Mouse (Mus musculus) CD4-positive, CD25-positive, alpha-beta regulatory T cell, adult 2 months (primary cell): ENCODE measurements around the gene Nodal.
"Not testable (repeated sequence)": the region's sequence is repeated elsewhere in the genome, so short reads cannot be mapped to it uniquely, and the experiment has no call there.

ENCODE experiments used
- DNase-seq: peaks from one replicate; pipeline ENCODE4 v3.0.0-alpha.2; 2012; ENCODE audit warnings: low read depth, low spot score

Nodal gene

DNA sequence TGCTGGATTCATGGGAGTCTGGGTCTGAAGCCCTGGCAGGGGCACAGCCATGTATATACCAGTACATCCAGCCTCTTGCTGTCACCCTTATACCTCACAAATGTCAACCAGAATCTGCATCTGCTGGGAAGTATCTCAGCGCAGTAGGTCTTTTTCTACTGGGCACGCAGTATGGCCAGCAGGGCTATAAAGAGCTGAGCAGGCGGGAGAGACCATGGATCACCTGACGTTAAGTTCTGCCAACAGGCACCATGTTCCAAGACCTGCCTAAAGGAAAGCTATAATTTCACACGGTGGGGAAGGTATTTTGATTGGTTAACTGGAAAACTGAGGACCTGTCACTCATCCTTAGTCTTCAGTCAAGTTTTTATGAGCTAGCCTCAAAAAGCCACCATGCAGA lies 11.3 kb downstream of the Nodal start:
- DNase-seq = no peak

- no peak for DNase-seq
These were observed 13.6 kb downstream of the Nodal start for GRCm38 (mm10) chr10:61431375-61431774.

GRCm38 (mm10) chr10:61440202-61440800 lies 22.5 kb downstream of the Nodal start:
- DNase-seq = no peak

DNA sequence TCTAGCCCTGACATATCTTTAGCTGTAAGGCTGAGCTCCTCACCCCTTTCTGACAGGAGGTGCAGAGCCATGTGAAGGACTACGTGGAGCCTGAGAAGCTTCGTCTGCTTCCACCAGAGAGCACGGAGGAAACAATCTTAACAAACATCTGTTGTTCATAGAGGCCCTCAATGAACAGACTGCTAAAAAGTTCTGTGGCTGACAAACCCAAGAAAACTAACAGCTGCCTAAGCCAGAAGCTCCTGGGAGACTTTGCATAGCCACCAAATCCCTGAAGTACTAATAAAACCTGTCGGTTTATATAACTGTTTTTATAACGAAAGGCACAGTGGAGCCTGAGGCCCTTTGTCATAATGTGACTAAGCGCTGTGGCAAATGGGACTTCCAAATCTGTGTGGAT lies 25.7 kb downstream of the Nodal start:
- DNase-seq = no peak

DNA sequence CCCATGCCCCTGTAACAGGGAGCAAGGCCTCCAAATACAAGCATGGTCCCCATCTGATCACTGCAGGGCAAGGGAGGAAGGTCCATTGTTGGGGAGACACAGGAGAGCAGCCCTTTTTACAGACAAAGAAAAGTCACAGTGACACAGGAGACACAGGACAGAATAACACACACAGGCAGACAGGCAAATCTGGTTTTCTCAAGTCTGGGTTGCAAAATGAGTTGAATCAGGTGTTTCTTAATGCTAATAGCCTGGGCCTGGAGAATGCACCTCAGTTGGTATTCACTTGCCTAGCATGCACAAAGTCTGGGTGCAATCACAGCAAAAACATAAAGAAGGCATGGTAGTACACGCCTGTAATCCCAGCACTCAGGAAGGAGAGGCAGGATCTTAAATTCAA lies 26.1 kb downstream of the Nodal start:
- no peak for DNase-seq

DNA sequence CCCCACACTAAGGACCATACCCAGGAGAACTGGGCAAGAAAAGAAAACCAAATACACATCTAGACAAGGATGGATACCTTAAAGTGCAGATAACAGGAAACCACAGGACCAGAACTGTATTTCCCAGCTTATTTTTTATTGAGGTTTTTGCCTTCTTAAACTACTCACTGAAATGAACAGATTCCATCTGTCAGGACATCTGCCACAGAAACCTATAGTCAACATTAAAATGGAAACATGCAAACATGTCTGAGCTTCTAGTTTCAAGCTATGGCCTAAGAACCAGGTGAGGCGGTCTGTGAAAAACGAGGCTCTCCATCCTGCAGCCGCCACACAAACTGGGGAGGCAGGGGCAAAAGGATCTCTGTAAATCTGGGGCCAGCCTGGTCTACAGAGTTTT lies 27.2 kb downstream of the Nodal start:
- no peak for DNase-seq

DNA sequence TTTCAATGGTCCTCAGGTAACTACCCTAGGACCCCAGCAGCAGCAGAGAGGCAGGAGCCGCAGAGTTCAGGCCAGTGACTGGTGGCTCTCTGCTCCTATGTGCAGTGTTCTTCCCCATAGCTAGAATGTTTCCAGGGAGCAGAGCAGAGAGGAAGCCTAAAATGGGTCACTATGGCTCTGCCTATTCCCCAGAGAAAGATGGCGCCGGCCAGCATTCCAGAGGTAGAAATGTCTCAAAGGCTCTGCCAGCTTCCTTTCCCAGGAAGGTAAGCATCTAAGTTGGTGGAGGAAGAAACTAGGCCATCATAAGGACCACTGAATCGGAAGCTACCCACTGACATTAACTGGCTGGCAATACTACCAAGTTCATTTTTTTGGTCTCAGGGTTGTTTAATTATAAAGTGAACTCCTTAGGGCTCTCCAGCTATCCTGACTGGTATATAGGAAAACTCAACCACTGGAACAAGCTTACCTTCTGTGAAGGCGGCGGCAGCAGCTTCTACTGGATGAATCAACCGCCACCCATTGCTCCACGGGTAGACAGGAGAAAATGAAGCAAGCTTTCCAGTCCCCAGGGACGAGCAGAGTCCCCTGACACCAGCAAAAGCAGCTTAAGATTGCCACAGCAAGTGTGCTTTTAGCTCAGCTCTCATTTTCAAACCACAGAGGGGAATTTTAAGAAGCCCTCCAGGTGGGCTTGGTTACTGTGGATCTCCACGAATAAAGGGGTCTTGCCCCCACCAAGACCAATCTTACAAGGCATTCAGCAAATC lies 30.0 kb downstream of the Nodal start:
- DNase-seq = no peak

- DNase-seq = no peak
These were observed 31.1 kb downstream of the Nodal start for GRCm38 (mm10) chr10:61448834-61449233.

DNA sequence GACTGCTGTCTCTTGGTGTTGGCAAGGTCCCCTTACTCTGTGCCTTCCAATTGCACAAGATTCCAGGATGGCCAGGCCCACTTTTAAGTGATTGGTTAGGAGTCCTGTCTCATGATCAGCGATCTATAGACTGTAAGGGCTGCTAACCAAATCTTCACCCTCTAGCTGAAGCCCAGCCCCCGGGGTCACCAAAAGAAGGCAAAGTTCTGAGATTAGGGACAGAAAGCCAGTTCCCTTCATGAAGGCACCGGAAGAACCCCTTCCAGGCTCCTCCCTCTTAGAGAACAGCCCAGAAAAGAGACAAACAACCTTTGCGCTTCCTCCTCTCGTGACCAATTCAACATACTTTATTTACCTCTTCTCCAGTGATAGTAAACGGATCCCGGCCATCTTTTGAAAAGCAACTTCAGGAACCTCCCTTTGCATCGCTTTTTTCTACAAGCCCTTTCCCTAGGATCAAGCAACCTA lies 33.7 kb downstream of the Nodal start:
- peak; percentile 78 for DNase-seq

- DNase-seq = peak; percentile 65
These were observed 34.3 kb downstream of the Nodal start for GRCm38 (mm10) chr10:61451931-61452617.

DNA sequence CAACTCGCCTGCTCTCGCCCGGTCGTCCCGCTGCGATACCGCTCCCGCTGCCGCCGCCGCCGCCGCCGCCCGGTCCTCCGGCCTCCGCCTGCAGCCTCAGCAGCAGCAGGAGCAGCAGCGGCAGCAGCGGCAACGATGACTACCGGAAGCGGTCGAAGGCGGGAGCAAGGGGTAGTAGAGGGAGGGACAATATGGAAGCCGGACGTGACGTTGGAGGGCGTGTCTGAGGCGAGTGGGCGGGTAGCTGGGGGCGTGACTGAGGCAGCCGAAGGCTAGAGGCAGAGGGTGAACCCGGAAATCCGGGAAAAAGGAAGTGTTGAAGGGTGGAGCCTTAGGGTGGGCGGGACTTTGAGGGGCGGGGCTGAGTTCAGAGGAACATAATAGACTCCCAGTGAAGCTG lies 34.9 kb downstream of the Nodal start, which contains the start of gene Eif4ebp2:
Gene Eif4ebp2, minus strand, starts transcription at position 17 of the 400 bp plus-strand sequence.
- peak; percentile 99 for DNase-seq

GRCm38 (mm10) chr10:61453171-61453570 lies 35.4 kb downstream of the Nodal start:
- not testable (repeated sequence) for DNase-seq

DNA sequence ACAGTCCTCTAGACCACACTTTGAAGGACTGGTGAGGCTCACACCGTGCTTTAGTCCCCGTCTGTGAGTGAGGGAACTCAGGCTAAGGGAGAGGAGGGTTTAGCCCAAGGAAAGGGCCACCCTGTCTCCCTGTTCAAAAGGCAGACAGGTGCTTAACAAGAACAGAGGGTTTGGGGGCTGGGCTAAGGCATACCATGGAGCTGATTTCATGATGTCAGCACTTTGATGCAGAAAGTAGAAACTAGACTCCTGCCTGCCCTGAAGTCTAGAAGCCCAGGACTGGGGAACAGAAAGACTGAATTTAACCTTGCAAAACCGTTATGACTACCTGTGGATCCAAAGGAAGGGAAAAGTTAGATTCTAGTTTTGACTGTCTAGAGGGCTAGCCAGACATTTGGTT lies 39.4 kb downstream of the Nodal start:
- no peak for DNase-seq

DNA sequence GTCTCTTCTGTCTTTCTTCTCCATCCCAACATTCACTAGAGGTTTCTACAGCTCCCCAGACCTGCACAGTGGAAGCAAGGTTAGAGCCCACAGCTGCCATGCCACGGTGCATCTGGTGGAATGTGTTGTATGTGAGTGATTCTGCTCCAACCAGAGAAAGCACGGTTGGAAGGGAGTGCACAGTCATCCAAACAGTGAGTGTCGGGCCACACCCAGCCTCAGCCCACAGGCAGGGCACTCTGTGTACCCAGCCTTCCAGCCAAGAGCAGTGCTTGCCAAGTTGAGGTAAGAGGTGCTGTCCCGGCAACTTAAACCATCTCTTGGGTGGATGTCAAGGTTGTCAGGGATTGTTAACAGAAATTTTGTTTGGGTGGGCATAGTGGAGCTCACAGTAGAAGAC lies 47.2 kb downstream of the Nodal start:
- no peak for DNase-seq

GRCm38 (mm10) chr10:61466242-61466641 lies 48.5 kb downstream of the Nodal start:
- peak; percentile 60 for DNase-seq

DNA sequence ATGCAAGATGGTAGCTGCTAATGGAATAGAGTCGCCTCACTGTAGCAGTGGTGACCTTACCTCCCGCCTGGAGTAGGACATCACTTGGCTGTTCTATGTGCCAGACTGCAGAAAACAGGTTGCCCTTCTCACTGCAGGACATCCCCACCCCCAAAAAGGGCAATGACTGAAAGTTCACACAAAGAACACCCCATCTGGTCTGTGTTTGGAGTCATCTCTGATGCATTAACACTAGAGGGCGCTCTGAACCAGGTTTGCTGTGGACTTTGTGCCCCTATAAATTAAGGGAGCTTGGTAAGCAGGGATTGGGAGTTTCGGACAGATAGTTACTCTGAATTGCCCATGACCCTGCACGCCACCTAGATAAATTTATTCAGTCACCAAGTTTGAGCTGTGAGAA lies 49.1 kb downstream of the Nodal start:
- peak; percentile 71 for DNase-seq

GRCm38 (mm10) chr10:61468900-61469299 lies 51.1 kb downstream of the Nodal start:
- DNase-seq = no peak

GRCm38 (mm10) chr10:61473640-61474039 lies 55.9 kb downstream of the Nodal start:
- DNase-seq = no peak

DNA sequence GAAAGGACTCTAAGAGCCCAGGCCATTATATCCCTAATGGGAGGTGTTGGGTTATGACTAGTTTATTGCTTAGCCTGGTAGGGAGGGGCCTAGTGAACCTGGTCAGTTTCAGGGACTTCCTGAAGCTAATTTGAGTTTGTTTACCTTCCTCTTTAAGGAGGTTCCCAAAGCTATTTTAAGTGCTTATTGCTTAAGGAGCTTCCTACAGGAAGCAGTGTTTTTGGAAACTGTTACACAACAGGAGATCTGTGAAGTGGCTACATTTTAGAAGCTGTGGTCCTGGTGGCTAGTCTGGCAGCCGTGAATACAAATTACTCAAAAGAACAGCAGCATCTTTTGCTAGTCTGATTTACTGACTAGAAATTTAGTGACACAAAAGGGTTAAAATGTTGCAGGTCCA lies 56.6 kb downstream of the Nodal start:
- no peak for DNase-seq
